ENCODE assay signal across 8 mouse cellular contexts in the genomic region with DNA sequence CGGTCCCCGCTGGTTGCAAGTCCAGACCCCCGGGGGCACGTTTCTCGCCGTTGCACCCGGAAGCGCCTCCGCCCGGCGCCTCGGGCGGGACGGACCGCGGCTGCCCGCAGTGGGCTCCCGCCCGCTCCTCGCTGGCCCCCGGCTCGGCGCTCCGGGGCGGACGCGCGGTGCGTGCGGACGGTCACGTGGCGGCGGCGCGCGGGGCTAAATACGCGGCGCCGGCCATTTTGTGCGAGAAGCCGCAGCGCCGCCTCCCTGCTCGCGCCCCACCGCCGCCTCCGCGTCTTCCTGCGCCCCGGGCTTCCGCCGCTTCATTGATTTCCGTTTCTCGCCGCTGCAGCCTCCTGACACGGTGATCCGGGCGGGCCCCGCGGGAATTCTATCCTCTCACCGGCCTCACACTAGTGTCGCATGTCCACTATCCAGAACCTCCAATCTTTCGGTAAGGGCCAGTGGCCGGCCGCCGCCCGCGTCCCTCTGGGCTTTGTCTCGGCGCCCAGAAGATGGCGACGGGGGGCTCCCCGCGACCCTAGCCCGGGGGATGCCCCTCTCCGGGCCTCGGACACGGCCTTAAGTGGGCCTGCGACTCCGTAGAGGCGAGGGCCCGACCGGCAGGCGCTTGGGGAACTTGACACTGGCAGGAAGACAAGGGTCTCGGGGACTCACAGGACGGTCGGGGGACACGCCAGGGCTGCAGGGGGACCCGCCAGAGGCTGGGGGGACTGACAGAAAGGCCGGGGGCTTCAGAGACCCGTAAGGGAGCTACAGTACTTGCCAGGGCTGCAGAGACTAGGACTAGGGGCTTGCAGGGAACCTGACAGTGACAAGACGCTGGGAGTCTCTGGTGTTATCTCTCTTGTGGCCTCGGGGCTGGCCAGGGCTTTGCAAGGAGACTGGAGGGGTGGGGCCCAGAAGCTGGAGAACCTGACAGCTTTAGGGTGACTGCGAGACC. TPM values are rescaled to one million over a fixed set of nuclear protein-coding genes. Genes with fewer than 3 reads are reported as not detected.
DNase-seq lines count a peak whose midpoint lies in the region; ATAC-seq and TF ChIP-seq lines count a peak whose summit lies in the region.

No protein-coding gene starts in this region.

- H3K9ac ChIP-seq in heart, embryonic 14.5 days (ENCODE audit: low read length), result peak overlapping the region; percentile 100
- peak overlapping the region; percentile 99 for H3K9ac ChIP-seq in liver, embryonic 12.5 days
- peak overlapping the region; percentile 95 for H3K9ac ChIP-seq in stomach, embryonic 14.5 days (replicated peaks; ENCODE audit: low read depth, low read length)

- ATAC-seq in heart, embryonic 14.5 days (ENCODE audit: insufficient number of reproducible peaks, insufficient read depth, low FRiP score, low read depth), result peak; percentile 80
- ATAC-seq in liver, embryonic 12.5 days, result peak; percentile 93
- peak; percentile 86 for ATAC-seq in stomach, embryonic 14.5 days (ENCODE audit: insufficient number of reproducible peaks, insufficient read depth, low FRiP score, low read depth)

- TF ChIP-seq POLR2A in brain, embryonic 14.5 days (IDR thresholded peaks at IDR 0.05; ENCODE audit: borderline replicate concordance, extremely low read depth, insufficient read depth, insufficient read length, poor library complexity, severe bottlenecking), result peak; percentile 96

- H3K4me3 ChIP-seq in C2C12 (ENCODE audit: insufficient read depth, poor library complexity, severe bottlenecking), result peak overlapping the region; percentile 65
- H3K4me3 ChIP-seq in erythroblast, embryonic 14.5 days (replicated peaks), result peak overlapping the region; percentile 95
- peak overlapping the region; percentile 97 to 100 for H3K4me3 ChIP-seq in heart, embryonic 14.5 days (ENCODE audit: control insufficient read depth in 1 of 2, insufficient read depth in 1 of 2, low read depth in 1 of 2, low read length in 2 of 2)
- peak overlapping the region; percentile 100 for H3K4me3 ChIP-seq in liver, embryonic 12.5 days
- peak overlapping the region; percentile 96 for H3K4me3 ChIP-seq in stomach, embryonic 14.5 days (ENCODE audit: low read depth, low read length)

- H3K36me3 ChIP-seq in C2C12 (ENCODE audit: control insufficient read depth, insufficient read depth), result peaks cover 18% of the 10 kb centered on the region
- peaks cover 39% of the 10 kb centered on the region for H3K36me3 ChIP-seq in erythroblast, embryonic 14.5 days (ENCODE audit: control insufficient read depth)
- H3K36me3 ChIP-seq in heart, embryonic 14.5 days (ENCODE audit: control insufficient read depth, insufficient read depth, low read length), result peaks cover 28% of the 10 kb centered on the region
- H3K36me3 ChIP-seq in liver, embryonic 12.5 days, result peaks cover 37% of the 10 kb centered on the region
- H3K36me3 ChIP-seq in stomach, embryonic 14.5 days (ENCODE audit: control insufficient read depth, insufficient read depth, low read length), result peaks cover 21% of the 10 kb centered on the region

- peaks cover 6% of the 10 kb centered on the region for H3K27me3 ChIP-seq in C2C12 (ENCODE audit: control insufficient read depth, insufficient read depth, insufficient read length)
- H3K27me3 ChIP-seq in erythroblast, embryonic 14.5 days (ENCODE audit: control insufficient read depth), result no peaks in the 10 kb centered on the region
- no peaks in the 10 kb centered on the region for H3K27me3 ChIP-seq in heart, embryonic 14.5 days (ENCODE audit: control insufficient read depth, insufficient read depth, low read length)
- H3K27me3 ChIP-seq in liver, embryonic 12.5 days (replicated peaks), result no peaks in the 10 kb centered on the region
- H3K27me3 ChIP-seq in stomach, embryonic 14.5 days (ENCODE audit: control insufficient read depth, insufficient read depth, low read length), result no peaks in the 10 kb centered on the region

- H3ac ChIP-seq in C2C12 (ENCODE audit: control insufficient read depth, insufficient read length, low read depth), result peak overlapping the region; percentile 81

- peaks cover 13% of the 10 kb centered on the region for H3K79me2 ChIP-seq in C2C12 (ENCODE audit: control insufficient read depth, insufficient read depth)

- H3K9me3 ChIP-seq in erythroblast, embryonic 14.5 days (ENCODE audit: control insufficient read depth, low read length), result no peaks in the 10 kb centered on the region
- H3K9me3 ChIP-seq in heart, embryonic 14.5 days (ENCODE audit: control insufficient read depth, low read length), result no peaks in the 10 kb centered on the region
- no peaks in the 10 kb centered on the region for H3K9me3 ChIP-seq in liver, embryonic 12.5 days (replicated peaks)
- H3K9me3 ChIP-seq in stomach, embryonic 14.5 days (ENCODE audit: control insufficient read depth, low read depth, low read length), result no peaks in the 10 kb centered on the region

- no peaks in the 10 kb centered on the region for H3K79me3 ChIP-seq in C2C12 (ENCODE audit: low read depth)

- peak; percentile 90 for DNase-seq in brain, embryonic 14.5 days (ENCODE audit: low read depth)
- peak; percentile 88 for DNase-seq in kidney, postnatal 14 days
- DNase-seq in natural killer cell, adult 2 months (ENCODE audit: low spot score in 2 of 2), result peak; percentile 55 to 69

- peak overlapping the region; percentile 82 for H3K4me2 ChIP-seq in heart, embryonic 14.5 days (ENCODE audit: low read length)
- H3K4me2 ChIP-seq in liver, embryonic 12.5 days, result peak overlapping the region; percentile 95
- H3K4me2 ChIP-seq in stomach, embryonic 14.5 days (replicated peaks; ENCODE audit: low read depth, low read length), result peak overlapping the region; percentile 71

- whole genome bisulfite sequencing in heart, embryonic 14.5 days, result under 1% methylated on average over 94 of the region's 97 CpGs
- under 1% methylated on average over 96 of the region's 97 CpGs for WGBS in liver, embryonic 12.5 days (ENCODE audit: insufficient replicate concordance)
- WGBS in stomach, embryonic 14.5 days, result under 1% methylated on average over 75 of the region's 97 CpGs

- peak overlapping the region; percentile 77 to 91 for H3K27ac ChIP-seq in heart, embryonic 14.5 days (replicated peaks in 1 of 2; ENCODE audit: control insufficient read depth in 1 of 2, insufficient read depth in 1 of 2, low read depth in 2 of 2, low read length in 2 of 2)
- peak overlapping the region; percentile 96 for H3K27ac ChIP-seq in liver, embryonic 12.5 days
- H3K27ac ChIP-seq in stomach, embryonic 14.5 days (ENCODE audit: low read length), result peak overlapping the region; percentile 83

- H3K4me1 ChIP-seq in erythroblast, embryonic 14.5 days (ENCODE audit: control insufficient read depth), result peaks cover 35% of the 10 kb centered on the region
- peaks cover 0 to 9% of the 10 kb centered on the region in 2 experiments; a peak in 2 of 4 replicates for H3K4me1 ChIP-seq in heart, embryonic 14.5 days (ENCODE audit: control insufficient read depth in 2 of 2, insufficient read depth in 2 of 2, low read length in 2 of 2)
- peaks cover 20% of the 10 kb centered on the region for H3K4me1 ChIP-seq in liver, embryonic 12.5 days
- H3K4me1 ChIP-seq in stomach, embryonic 14.5 days (ENCODE audit: control insufficient read depth, insufficient read depth, low read length), result peaks cover 9% of the 10 kb centered on the region; the same call in 1 of the 2 replicates

- TF ChIP-seq CTCF in C2C12 (IDR thresholded peaks at IDR 0.05; ENCODE audit: control insufficient read depth, insufficient read depth, insufficient read length), result no peak
- TF ChIP-seq CTCF in brain, embryonic 14.5 days (IDR thresholded peaks at IDR 0.05; ENCODE audit: borderline replicate concordance, extremely low read depth, insufficient read depth, insufficient read length), result no peak

TF ChIP-seq in C2C12, 6 proteins besides CTCF, POLR2A, EP300 and RAD21:
- TF ChIP-seq USF1 (IDR thresholded peaks at IDR 0.05; ENCODE audit: low read depth), result peak; percentile 60
- no peak for TF ChIP-seq MAX (IDR thresholded peaks at IDR 0.05)

RNA-seq across cellular contexts. Expression of a gene that starts 0.6 kb away (rescaled TPM):
- 52.6 TPM for polyA plus RNA-seq in C2C12 (2012; fragmentation: generic; extraction: Trizol)
- 156 and 199 TPM in 2 replicates for polyA plus RNA-seq in brain, embryonic 14.5 days (2012; rRNA removed)
- 11.5 and 12.3 TPM in 2 replicates for polyA plus RNA-seq in erythroblast, embryonic 14.5 days (2012)
- 139 and 143 TPM in 2 replicates for polyA plus RNA-seq in heart, embryonic 14.5 days (2014; fragmentation: Nextera tagmentation; extraction: Ambion mirVana)
- polyA plus RNA-seq in liver, embryonic 12.5 days (2016; fragmentation: Nextera tagmentation; extraction: Ambion mirVana), result 110 and 116 TPM in 2 replicates
- polyA plus RNA-seq in stomach, embryonic 14.5 days (2014; fragmentation: Nextera tagmentation; extraction: Ambion mirVana), result 178 and 187 TPM in 2 replicates

RNA-seq across cellular contexts. Expression of a gene that starts 46.9 kb away (rescaled TPM):
- 0.02 TPM for polyA plus RNA-seq in C2C12 (2012; fragmentation: generic; extraction: Trizol)
- 3.1 and 3.9 TPM in 2 replicates for polyA plus RNA-seq in brain, embryonic 14.5 days (2012; rRNA removed)
- polyA plus RNA-seq in erythroblast, embryonic 14.5 days (2012), result 0.03 TPM in 1 of 2 replicates, not detected in the other
- polyA plus RNA-seq in heart, embryonic 14.5 days (2014; fragmentation: Nextera tagmentation; extraction: Ambion mirVana), result 0.05 TPM in 1 of 2 replicates, not detected in the other
- 0.05 TPM in 1 of 2 replicates, not detected in the other for polyA plus RNA-seq in liver, embryonic 12.5 days (2016; fragmentation: Nextera tagmentation; extraction: Ambion mirVana)
- 6.3 and 7.7 TPM in 2 replicates for polyA plus RNA-seq in stomach, embryonic 14.5 days (2014; fragmentation: Nextera tagmentation; extraction: Ambion mirVana)

Comparison
In these comparisons a context has a peak if more than half of its experiments do, and no peak if none do; other contexts are left out.
1. Peak in every context shown above with its lines: DNase-seq, ATAC-seq, H3K4me3 ChIP-seq and H3K27ac ChIP-seq.